Mouse (Mus musculus) olfactory bulb, adult 2 months (tissue): ENCODE results near the gene Kirrel3. TPM values are rescaled to one million over a fixed set of nuclear protein-coding genes. Genes with fewer than 3 reads are reported as not detected.

Experiments used
- H3K27ac ChIP-seq: fragments of 200-500 bp; 2 replicates; pipeline ENCODE4 v1.5.1; 2012; ENCODE audit warnings: low read depth, low read length; ENCODE audit not compliant: insufficient read depth
- H3K4me1 ChIP-seq: fragments of 200-500 bp; 2 replicates; pipeline ENCODE4 v1.6.1; 2012; ENCODE audit warnings: low read length; ENCODE audit not compliant: control insufficient read depth, insufficient read depth
- H3K4me3 ChIP-seq: fragments of 200-500 bp; 2 replicates; pipeline ENCODE4 v1.5.1; 2012; ENCODE audit warnings: mild to moderate bottlenecking, low read depth, low read length, moderate library complexity; ENCODE audit not compliant: insufficient read depth
- CTCF ChIP-seq: fragments of 200-500 bp; IDR thresholded peaks from 2 replicates; pipeline ENCODE4 v1.5.1; 2012; ENCODE audit warnings: low read depth, mild to moderate bottlenecking, low read length, moderate library complexity; ENCODE audit not compliant: insufficient read depth
- POLR2A ChIP-seq: fragments of 200-500 bp; IDR thresholded peaks from 2 replicates; pipeline ENCODE4 v1.6.1; 2012; ENCODE audit warnings: mild to moderate bottlenecking, low read depth, low read length, moderate library complexity; ENCODE audit not compliant: insufficient read depth
- WGBS: fragments of 180-500 bp; shearing (Covaris S2); methylation state at CpG from one replicate; pipeline ENCODE4 v1.1.7; 2018; 5-methylcytosine and 5-hydroxymethylcytosine counted together
- polyA plus RNA-seq: library from polyadenylated mRNA; stranded (reverse); fragments of >200 nt; gene quantifications from 2 replicates; pipeline ENCODE4 v1.2.4, GENCODE M21; 2012; ENCODE audit warnings: low replicate concordance; ENCODE audit not compliant: missing spikeins, insufficient read depth, insufficient read length

The Kirrel3 gene
- polyA plus RNA-seq, 1 experiment: not detected

DNA sequence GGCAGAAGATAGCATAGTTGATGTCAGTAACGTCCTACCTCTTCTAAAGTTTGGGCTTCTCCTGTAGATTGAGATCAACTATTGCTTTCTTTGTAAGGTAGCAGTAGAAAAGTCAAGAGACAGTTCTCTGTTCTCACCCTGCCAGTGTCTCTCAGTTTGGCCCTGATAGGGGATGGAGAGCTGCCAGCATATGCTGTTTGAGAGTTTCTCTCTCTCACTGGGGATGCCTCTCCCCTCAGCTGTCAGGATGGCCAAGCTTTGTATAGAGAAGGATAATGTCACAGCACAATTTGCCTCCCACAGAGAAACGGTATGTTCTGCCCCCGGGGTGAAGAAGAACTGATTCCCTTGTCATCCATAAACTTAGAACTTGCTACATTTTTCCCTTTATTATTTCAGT lies 6.4 kb downstream of the Kirrel3 start:
- Histone ChIP-seq H3K4me3 (no peak overlapping the region), H3K27ac (no peak overlapping the region), H3K4me1 (peaks cover 9% of the 10 kb centered on the region)
- WGBS: 41% methylated on average over 3 of the region's 3 CpGs
- TF ChIP-seq POLR2A: no peak
- TF ChIP-seq CTCF: no peak

GRCm38 (mm10) chr9:34493571-34493970 lies 7.9 kb downstream of the Kirrel3 start:
- TF ChIP-seq POLR2A (no peak), CTCF (no peak)
- no peak overlapping the region for H3K27ac ChIP-seq
- WGBS: 49% methylated on average over 2 of the region's 2 CpGs
- H3K4me1 ChIP-seq: peaks cover 6% of the 10 kb centered on the region
- H3K4me3 ChIP-seq: no peak overlapping the region

GRCm38 (mm10) chr9:34498126-34498525 lies 12.4 kb downstream of the Kirrel3 start:
- WGBS: 80% methylated on average over 2 of the region's 2 CpGs
- no peak for TF ChIP-seq POLR2A
- no peak for TF ChIP-seq CTCF
- H3K4me3 ChIP-seq: no peak overlapping the region
- no peak overlapping the region for H3K27ac ChIP-seq
- peaks cover 4% of the 10 kb centered on the region for H3K4me1 ChIP-seq

DNA sequence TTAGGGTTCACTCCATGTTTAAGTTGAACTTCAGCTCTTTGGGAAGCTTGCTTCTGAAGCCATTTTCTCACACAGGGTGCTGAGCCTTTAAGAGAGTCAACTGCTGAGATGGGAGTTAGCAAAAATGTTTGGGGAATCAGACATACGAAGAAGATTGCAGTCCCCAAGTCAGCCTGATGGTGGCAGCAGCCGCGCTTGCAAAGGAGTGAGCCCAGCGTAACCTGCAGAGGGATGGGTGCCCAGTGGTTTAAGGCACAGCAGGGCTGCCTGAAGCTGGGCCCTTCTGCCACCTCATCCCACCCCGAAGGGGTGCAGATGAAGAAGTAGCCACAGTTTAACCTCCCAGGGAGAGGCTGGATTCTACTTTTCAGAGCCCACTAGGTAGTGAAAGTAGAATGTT lies 13.0 kb downstream of the Kirrel3 start:
- H3K4me1 ChIP-seq: peaks cover under 1% of the 10 kb centered on the region; the same call in 1 of the 2 replicates
- no peak overlapping the region for H3K4me3 ChIP-seq
- no peak overlapping the region for H3K27ac ChIP-seq
- 5% methylated on average over 5 of the region's 5 CpGs for WGBS
- TF ChIP-seq CTCF (peak; percentile 92), POLR2A (no peak)

GRCm38 (mm10) chr9:34507164-34507563 lies 21.5 kb downstream of the Kirrel3 start:
- Histone ChIP-seq H3K4me3 (no peak overlapping the region), H3K4me1 (no peaks in the 10 kb centered on the region), H3K27ac (no peak overlapping the region)
- 59% methylated on average over 2 of the region's 2 CpGs for WGBS
- TF ChIP-seq POLR2A (no peak), CTCF (no peak)

- Histone ChIP-seq H3K27ac (no peak overlapping the region), H3K4me1 (peaks cover 14% of the 10 kb centered on the region; the same call in 1 of the 2 replicates), H3K4me3 (no peak overlapping the region)
- TF ChIP-seq POLR2A (no peak), CTCF (no peak)
- 82% methylated on average over 6 of the region's 6 CpGs for WGBS
Observed at GRCm38 (mm10) chr9:34518861-34519260, 33.2 kb downstream of the Kirrel3 start.

GRCm38 (mm10) chr9:34520234-34520950 lies 34.7 kb downstream of the Kirrel3 start:
- no peak for TF ChIP-seq CTCF
- no peak for TF ChIP-seq POLR2A
- Histone ChIP-seq H3K4me3 (no peak overlapping the region), H3K27ac (no peak overlapping the region), H3K4me1 (peaks cover 14% of the 10 kb centered on the region; the same call in 1 of the 2 replicates)
- WGBS: 31% methylated on average over 20 of the region's 20 CpGs

DNA sequence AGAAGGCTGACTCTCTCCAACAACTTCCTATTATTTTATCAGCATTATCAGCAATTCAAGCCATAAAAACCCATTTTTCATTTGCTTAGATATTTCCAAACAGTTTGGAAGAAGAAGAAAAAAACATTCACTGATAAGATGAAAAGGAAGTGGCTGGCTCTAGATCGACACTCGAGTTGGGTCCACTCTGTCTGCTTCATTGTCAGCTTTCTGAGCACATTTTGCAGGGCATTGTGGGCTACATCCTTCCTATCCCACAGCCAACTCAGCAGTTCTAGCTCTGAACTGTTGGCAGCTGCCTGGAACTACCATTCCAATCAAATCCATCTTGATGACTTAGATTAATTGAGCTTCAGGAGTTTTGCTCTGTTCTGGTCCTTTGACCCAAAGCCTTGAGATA lies 40.0 kb downstream of the Kirrel3 start:
- H3K27ac ChIP-seq: no peak overlapping the region
- 70% methylated on average over 2 of the region's 2 CpGs for WGBS

DNA sequence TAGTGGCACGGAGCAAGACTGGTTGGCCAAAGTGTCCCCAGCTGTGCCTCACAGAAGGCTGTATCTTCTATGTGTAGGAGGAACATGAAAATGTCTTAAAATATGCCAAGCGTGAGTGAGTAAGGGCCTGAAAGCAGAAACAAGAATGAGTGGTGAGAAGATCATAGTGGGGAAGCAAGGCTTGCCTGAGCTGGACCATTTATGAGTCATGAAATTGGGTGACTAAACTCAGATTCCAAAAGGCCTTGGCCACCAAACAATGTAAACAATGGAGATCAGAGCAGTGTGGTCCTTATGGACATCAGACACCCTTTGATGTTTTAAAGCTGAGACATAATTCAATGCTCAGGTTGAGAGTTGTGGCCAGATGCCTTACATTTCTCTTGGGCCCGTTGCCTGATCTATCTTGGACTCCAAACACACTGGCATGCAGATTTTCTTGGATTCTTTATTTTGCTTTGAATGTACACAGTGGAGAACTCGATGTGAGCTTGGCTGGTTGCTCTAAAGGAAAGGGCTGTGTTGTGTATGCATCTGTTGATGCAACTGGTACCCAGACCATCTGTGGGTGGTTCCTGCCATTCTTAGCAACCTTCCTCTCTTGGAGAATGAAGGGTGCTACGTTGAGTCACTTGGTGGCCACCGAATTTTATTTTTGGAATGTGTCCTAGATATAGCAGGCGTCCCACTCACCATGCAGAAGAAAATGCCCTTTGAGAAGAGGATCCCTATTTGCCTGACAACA lies 53.1 kb downstream of the Kirrel3 start:
- H3K27ac ChIP-seq: no peak overlapping the region
- 61% methylated on average over 7 of the region's 7 CpGs for WGBS
- H3K4me3 ChIP-seq: no peak overlapping the region
- TF ChIP-seq CTCF (no peak), POLR2A (no peak)
- H3K4me1 ChIP-seq: peaks cover 4% of the 10 kb centered on the region

More for the DNA sequence above, 40.0 kb downstream of the Kirrel3 start:
- no peak overlapping the region for H3K4me3 ChIP-seq
- TF ChIP-seq CTCF (no peak), POLR2A (no peak)
- H3K4me1 ChIP-seq: no peaks in the 10 kb centered on the region
